Mouse (Mus musculus) heart, embryonic 16.5 days (tissue): ENCODE data around the gene Cops8. TPM values are rescaled to one million over a fixed set of nuclear protein-coding genes. Genes with fewer than 3 reads are reported as not detected.

Experiments used
- ATAC-seq: fragments of 200-750 bp; cut with Nextera tagmentation; replicated peaks from 2 replicates; pipeline ENCODE4 v1.8.0; 2017; ENCODE audit warnings: moderate number of reproducible peaks; ENCODE audit not compliant: insufficient read depth, low FRiP score; ENCODE audit errors: extremely low read depth
- H3K27ac ChIP-seq: fragments of 300-500 bp; sonication (generic); 2 replicates; pipeline ENCODE4 v1.5.1; 2014; ENCODE audit warnings: mild to moderate bottlenecking, low read length, control low read depth, moderate library complexity
- H3K27me3 ChIP-seq: fragments of 300-500 bp; sonication (generic); 2 replicates; pipeline ENCODE4 v1.6.1; 2014; ENCODE audit warnings: low read length, mixed read lengths; ENCODE audit not compliant: control insufficient read depth, insufficient read depth
- H3K36me3 ChIP-seq: fragments of 300-500 bp; sonication (generic); 2 replicates; pipeline ENCODE4 v1.6.1; 2014; ENCODE audit not compliant: control insufficient read depth, insufficient read depth
- H3K4me1 ChIP-seq: fragments of 300-500 bp; sonication (generic); 2 replicates; pipeline ENCODE4 v1.6.1; 2014; ENCODE audit warnings: low read length, mixed read lengths; ENCODE audit not compliant: control insufficient read depth, insufficient read depth
- H3K4me2 ChIP-seq: fragments of 300-500 bp; sonication (generic); 2 replicates; pipeline ENCODE4 v1.6.1; 2014; ENCODE audit warnings: low read depth, mild to moderate bottlenecking, control low read depth, low read length
- H3K4me3 ChIP-seq: fragments of 300-500 bp; sonication (generic); 2 replicates; pipeline ENCODE4 v1.5.1; 2014; ENCODE audit warnings: mild to moderate bottlenecking, control low read depth, low read length
- H3K9ac ChIP-seq: fragments of 300-500 bp; sonication (generic); 2 replicates; pipeline ENCODE4 v1.6.1; 2014; ENCODE audit warnings: low read length, control low read depth
- H3K9me3 ChIP-seq: fragments of 300-500 bp; sonication (generic); replicated peaks from 2 replicates; pipeline ENCODE4 v1.6.1; 2016; ENCODE audit warnings: low read length; ENCODE audit not compliant: control insufficient read depth
- WGBS: fragments of 180-500 bp; shearing (Covaris S2); extraction: QIAGEN DNeasy Blood & Tissue Kit; methylation state at CpG from one replicate; pipeline ENCODE4 v1.1.7; 2014; 5-methylcytosine and 5-hydroxymethylcytosine counted together
- polyA plus RNA-seq: library from polyadenylated mRNA; unstranded; fragments of >200 nt; fragmentation: Nextera tagmentation; extraction: Ambion mirVana; gene quantifications from 2 replicates; pipeline ENCODE4 v1.2.1, GENCODE M21; 2015

Cops8 gene
- polyA plus RNA-seq, 1 experiment from 2014 or later, result 121 TPM

DNA sequence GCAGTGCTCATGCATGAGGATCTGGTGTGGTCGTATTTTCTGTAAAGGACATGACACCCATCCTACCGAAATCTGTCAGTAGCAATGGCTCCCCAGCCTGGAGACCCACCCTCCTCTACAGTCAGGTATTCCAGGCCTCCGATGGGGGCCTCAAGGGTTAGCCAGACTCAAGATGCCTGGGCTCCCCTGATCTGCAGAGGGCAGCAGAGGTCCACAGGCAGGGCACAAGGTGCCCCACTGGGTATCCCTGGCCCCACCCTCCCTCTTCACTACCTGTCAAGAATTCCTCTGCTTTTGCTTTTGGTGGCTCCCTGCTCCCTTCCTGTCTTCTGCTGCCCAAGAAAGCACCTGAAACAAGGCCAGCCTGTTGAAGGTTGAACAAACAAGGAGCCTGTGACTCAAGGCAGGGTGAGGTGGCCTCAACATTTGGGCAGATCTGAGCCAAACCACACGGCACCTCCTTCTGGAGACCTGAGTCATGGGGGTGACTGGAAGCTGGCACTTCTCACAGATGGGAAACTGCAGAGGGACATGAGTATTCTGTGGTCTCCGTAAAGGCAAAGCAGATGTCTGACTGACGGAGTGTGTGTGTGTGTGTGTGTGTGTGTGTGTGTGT lies 30.7 kb downstream of the Cops8 start:
- peaks cover 4% of the 10 kb centered on the region; the same call in 1 of the 2 replicates for H3K4me1 ChIP-seq
- no peak overlapping the region for H3K9ac ChIP-seq
- H3K27me3 ChIP-seq, result no peaks in the 10 kb centered on the region
- H3K9me3 ChIP-seq, result no peaks in the 10 kb centered on the region
- H3K36me3 ChIP-seq, result no peaks in the 10 kb centered on the region
- ATAC-seq, result no peak
- WGBS, result 66% methylated on average over 6 of the region's 6 CpGs
- H3K27ac ChIP-seq, result no peak overlapping the region
- H3K4me3 ChIP-seq, result no peak overlapping the region
- no peak overlapping the region for H3K4me2 ChIP-seq

DNA sequence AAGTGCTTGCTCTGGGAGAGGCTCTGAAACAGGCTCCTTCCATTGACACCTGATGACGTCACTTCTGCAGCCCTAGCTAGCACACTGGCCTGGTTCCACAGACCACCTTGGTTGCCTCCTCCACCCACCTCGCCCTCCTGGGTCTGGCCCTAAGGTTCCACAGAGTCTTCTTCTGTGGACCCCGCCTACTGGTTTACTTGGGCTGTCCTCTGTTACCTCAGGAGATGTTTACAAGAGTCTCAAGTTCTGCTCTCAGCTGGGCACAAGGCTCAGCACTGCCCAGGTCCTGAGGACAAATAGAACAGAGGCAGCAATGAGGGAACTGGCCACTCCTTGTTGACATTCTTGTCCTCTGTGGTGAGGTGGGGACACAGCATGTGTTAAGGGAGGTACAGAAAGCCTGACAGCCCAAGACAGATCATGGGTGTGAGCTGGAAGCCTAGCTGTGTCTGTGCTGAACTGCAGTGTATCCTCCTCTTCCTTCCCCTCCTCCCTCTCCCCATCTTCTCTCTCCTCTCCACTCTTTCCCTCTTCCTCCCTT lies 31.5 kb downstream of the Cops8 start:
- Histone ChIP-seq H3K9ac (no peak overlapping the region), H3K36me3 (no peaks in the 10 kb centered on the region), H3K4me1 (peaks cover 4% of the 10 kb centered on the region; the same call in 1 of the 2 replicates), H3K4me3 (no peak overlapping the region), H3K27ac (no peak overlapping the region), H3K9me3 (no peaks in the 10 kb centered on the region), H3K4me2 (no peak overlapping the region), H3K27me3 (no peaks in the 10 kb centered on the region)
- ATAC-seq, result no peak
- whole genome bisulfite sequencing, result 63% methylated on average over 3 of the region's 3 CpGs

DNA sequence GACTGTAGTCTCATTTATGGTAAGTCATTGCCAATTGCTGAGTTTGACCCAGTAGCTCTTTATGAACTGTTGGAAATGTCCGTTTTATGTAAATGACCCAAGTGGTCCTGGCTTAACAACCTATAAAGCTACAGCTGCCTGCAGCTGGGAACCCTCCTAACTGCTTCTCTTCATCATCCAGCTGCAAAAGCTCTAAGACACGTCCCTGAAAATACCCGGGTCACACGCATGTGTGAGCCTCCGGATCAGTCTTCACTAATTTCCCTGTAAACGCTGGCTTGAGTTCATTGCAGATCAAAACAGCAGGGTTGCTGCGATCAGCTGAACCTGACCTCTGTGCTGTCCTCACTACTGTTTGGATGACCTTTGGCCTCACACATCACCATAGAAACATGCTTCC lies 35.6 kb downstream of the Cops8 start:
- H3K4me1 ChIP-seq, result no peaks in the 10 kb centered on the region
- H3K9me3 ChIP-seq, result no peaks in the 10 kb centered on the region
- H3K9ac ChIP-seq, result no peak overlapping the region
- no peak for ATAC-seq
- H3K27ac ChIP-seq, result no peak overlapping the region
- no peak overlapping the region for H3K4me3 ChIP-seq
- WGBS, result 66% methylated on average over 7 of the region's 7 CpGs
- H3K27me3 ChIP-seq, result no peaks in the 10 kb centered on the region
- H3K36me3 ChIP-seq, result no peaks in the 10 kb centered on the region
- no peak overlapping the region for H3K4me2 ChIP-seq

DNA sequence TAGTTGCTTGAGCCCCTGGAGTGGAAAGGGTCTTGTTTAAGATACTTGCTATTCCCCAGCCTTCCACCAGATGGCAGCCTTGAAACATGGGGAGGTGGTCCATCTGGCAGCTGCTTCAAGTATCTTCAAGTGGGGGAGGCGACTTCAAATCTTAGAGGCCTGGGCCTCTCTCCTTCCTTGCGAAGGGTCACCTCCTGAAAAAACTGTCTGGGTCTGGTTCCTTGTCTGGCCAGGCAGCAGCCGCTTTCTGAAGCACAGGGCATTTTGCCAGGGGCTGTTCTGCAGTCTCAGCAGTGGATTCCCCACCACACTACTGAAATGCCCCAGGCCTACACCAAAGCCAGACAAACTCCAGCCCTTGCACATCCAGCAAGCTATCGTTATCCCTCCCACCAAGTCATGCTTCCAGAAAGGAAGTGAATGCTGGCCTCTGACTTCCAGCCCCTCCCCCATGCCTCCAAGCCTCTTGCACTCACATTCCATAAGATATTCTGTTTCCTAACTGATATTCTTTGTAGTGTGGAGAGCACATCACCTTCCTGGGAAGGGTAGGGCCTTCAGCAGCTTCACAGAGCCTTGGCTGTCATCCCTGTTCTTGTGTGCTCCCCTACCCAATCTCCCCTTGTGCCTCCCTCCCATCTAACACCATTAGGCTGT lies 48.1 kb downstream of the Cops8 start:
- Histone ChIP-seq H3K4me2 (no peak overlapping the region), H3K27ac (peak overlapping the region; percentile 73), H3K9me3 (no peaks in the 10 kb centered on the region), H3K9ac (no peak overlapping the region), H3K36me3 (no peaks in the 10 kb centered on the region), H3K4me1 (peaks cover 12% of the 10 kb centered on the region), H3K4me3 (no peak overlapping the region), H3K27me3 (no peaks in the 10 kb centered on the region)
- peak; percentile 91 for ATAC-seq
- 1% methylated on average over 4 of the region's 4 CpGs for WGBS

DNA sequence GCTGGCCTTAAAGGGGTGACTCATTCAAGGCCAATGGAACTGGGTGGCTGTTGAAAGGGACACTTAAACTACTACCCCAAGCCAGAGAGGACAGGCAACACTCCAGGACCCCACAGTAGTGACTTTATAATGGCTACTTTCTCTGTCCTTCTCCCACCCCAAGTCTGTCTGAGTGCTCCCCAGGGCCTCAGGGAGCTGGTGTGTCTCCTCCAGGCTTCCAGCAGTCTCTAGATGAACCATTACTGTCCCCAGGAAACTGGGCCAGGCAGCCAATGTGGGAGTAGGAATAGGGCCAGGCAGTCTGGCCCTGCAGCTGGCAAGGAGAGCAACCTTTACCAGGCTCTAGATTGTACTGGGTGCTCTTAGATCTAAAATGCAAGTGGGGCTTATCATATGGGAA lies 49.0 kb downstream of the Cops8 start:
- Histone ChIP-seq H3K4me1 (peaks cover 12% of the 10 kb centered on the region), H3K27me3 (no peaks in the 10 kb centered on the region), H3K9me3 (no peaks in the 10 kb centered on the region), H3K27ac (peak overlapping the region; percentile 73; the same call in 1 of the 2 replicates), H3K4me3 (no peak overlapping the region), H3K36me3 (no peaks in the 10 kb centered on the region), H3K9ac (no peak overlapping the region), H3K4me2 (no peak overlapping the region)
- no peak for ATAC-seq

DNA sequence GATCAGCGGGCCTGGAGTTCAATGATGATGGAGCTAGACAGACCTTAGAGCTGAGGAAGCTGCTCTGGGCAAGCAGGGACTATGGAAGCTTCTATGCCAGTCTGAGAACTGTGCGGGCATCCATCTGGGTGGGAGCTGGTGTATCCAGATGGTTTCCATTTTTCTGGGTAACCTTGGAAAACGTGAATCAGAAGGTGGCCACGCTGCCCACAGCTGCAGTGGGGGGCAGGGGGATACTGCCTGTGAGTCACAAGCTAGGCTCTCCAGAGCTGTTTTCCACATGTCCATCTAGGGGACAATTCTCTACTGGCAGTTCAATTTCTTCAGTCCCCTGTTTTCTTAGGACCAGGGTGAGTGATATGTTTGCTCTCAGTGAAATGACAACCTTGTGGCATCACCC lies 49.8 kb downstream of the Cops8 start:
- Histone ChIP-seq H3K4me2 (no peak overlapping the region), H3K36me3 (no peaks in the 10 kb centered on the region), H3K27me3 (no peaks in the 10 kb centered on the region), H3K27ac (no peak overlapping the region), H3K4me3 (no peak overlapping the region), H3K9me3 (no peaks in the 10 kb centered on the region), H3K9ac (no peak overlapping the region), H3K4me1 (peaks cover 12% of the 10 kb centered on the region)
- 87% methylated on average over 4 of the region's 4 CpGs for WGBS
- ATAC-seq, result no peak

DNA sequence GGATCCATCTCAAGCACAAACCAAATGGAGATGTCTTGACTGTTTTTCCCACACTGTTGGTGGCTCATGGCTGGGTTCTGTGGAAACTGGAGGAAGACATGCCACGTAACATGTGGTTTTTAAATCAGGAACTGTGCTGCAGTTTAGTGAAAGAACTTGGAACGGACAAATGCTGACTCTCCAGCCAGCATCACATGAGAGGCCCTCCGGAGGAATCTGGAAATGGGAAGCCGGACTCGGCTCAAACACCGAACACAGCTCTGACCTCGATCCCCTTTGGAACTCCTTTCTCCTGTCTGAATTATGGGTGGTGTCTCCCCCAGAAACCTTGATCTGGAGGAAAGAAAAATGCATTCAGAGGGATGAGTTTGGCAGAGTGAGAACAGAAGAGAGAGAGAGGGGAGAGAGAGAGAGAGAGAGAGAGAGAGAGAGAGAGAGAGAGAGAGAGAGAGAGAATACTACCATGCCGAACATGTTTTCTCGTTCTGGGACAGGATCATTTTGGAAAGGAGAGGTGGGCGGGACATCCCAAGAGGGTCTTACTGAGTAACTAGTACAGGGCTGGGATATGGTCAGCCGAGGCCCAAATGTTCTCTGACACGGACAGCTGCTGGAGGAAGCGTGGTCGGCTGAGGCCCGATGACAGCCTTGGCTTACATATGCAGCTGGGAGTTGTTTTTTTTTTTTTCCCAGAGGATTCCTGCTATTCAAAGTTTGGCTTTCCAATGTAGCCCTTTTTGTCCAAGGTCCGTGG lies 53.9 kb downstream of the Cops8 start:
- peak overlapping the region; percentile 60 for H3K27ac ChIP-seq
- ATAC-seq, result peak; percentile 54; the same call in 1 of the 2 replicates

DNA sequence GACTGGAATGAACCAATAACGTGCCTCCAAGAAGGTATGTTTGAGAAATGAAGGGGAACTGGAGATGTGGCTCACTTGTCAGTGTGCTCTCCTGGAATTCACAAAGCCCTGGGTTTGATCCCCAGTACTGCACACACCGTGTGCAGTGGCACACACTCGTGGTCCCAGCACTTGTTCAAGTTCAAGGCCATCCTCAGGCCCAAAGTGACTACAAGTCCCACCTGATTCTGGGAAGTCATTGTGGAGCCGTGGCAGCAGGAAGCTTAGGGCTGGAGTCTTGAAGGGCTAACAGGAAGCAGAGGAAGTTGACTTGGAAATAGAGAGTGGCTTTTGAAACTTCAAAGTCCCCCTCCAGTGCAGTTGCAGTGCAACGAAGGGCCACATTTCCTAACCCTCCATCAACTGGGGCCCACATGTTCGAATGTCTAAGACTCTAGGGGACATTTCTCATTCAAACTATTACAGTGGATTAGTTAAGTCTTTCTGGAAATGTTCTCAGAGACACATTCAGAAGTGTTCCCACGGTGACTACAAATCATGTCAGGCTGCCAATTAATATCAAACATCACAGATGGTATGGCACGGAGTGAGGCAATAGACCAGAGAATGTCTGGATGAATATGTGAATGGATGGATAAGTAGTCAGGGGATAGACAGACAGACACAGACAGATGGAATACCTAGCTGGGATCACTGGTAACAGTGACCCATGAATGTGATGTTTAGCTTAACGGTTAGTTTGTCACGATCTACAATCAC lies 54.7 kb downstream of the Cops8 start:
- no peaks in the 10 kb centered on the region for H3K36me3 ChIP-seq
- H3K27me3 ChIP-seq, result no peaks in the 10 kb centered on the region
- WGBS, result 73% methylated on average over 10 of the region's 10 CpGs
- no peaks in the 10 kb centered on the region for H3K4me1 ChIP-seq
- H3K4me3 ChIP-seq, result no peak overlapping the region
- H3K9ac ChIP-seq, result no peak overlapping the region
- H3K4me2 ChIP-seq, result no peak overlapping the region
- no peak for ATAC-seq
- H3K9me3 ChIP-seq, result no peaks in the 10 kb centered on the region
- H3K27ac ChIP-seq, result peak overlapping the region; percentile 60; the same call in 1 of the 2 replicates

More for the DNA sequence above, 53.9 kb downstream of the Cops8 start:
- H3K36me3 ChIP-seq, result no peaks in the 10 kb centered on the region
- no peaks in the 10 kb centered on the region for H3K9me3 ChIP-seq
- H3K4me2 ChIP-seq, result no peak overlapping the region
- no peak overlapping the region for H3K9ac ChIP-seq
- no peaks in the 10 kb centered on the region; the same call in 1 of the 2 replicates for H3K4me1 ChIP-seq
- no peak overlapping the region for H3K4me3 ChIP-seq
- no peaks in the 10 kb centered on the region for H3K27me3 ChIP-seq
- 68% methylated on average over 16 of the region's 16 CpGs for WGBS
